Mouse (Mus musculus) ovary, adult 2 months (tissue): ENCODE results near the gene Gm5901. TPM values are rescaled to one million over a fixed set of nuclear protein-coding genes. Genes with fewer than 3 reads are reported as not detected.

Source experiments
- polyA plus RNA-seq: library from polyadenylated mRNA; depleted of rRNA; stranded (reverse); fragments of >200 nt; gene quantifications from 2 replicates; pipeline ENCODE4 v1.2.3, GENCODE M21; 2012; rRNA removed

The Gm5901 gene
- polyA plus RNA-seq: not detected in 2 replicates

DNA sequence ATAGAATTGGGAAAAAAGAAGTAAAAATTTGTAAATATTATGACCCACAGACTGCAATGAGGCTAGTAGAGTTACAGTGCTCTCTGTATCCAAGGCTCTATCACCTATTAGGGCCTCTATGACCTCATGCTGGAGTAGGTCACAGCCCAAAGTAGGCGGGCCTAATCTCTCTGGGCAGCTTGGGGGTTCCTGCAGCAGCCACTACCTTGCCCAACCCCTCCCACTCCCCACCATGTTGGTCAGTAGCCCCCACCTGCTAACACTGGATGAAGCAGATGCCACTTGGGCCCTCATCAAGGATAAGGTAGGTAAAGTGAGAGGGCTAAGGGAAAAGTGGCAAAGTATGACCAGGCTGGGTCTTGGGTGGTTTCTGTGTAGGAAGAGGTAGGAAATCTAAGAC lies at the start of gene Gm5901:
Gm5901 (plus strand) TSS at position 173 of the 400 bp plus-strand sequence.

DNA sequence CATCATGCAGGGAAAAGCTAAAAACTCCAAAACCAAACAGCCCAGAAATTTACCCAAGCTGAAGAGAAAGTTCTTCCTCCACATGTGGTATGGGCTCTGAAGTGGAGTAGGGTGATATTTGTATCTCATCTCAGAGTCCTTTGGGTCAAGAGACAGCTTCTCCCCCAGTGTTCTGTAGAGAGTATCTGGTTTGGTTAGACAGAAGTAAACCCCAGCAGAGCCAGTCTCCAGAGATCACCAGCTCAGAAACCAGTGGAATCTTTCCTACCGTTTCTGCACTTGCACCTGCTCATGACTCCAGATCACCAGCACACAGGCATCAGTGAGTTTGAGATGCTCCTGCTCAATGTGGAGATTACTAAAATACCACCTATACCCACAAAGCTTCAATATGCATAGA lies 40.8 kb upstream of the Gm5901 start, which contains the start of gene Olfr690:
Olfr690 (minus strand) TSS at position 101 of the 400 bp plus-strand sequence.

DNA sequence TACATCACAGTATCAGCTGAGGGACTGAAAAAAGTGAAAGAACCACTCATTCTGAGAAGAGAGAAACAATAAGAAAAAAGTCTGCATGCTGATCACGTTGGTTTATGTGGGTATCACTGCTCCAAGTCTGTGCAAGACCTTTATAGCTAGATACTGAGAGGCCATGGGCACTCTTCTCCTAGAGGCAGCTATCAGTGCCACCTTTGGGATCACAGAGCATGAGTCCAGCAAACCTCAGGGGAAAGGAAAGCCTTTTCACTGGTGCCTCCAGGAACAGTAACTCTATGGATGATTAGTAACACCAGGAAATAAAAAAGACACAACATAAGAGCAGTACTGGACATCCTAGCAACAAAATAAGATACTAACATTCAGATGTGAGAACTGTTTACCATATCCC lies 32.7 kb upstream of the Gm5901 start, which contains the start of gene Olfr691:
Olfr691 (minus strand) TSS at position 101 of the 400 bp plus-strand sequence.

DNA sequence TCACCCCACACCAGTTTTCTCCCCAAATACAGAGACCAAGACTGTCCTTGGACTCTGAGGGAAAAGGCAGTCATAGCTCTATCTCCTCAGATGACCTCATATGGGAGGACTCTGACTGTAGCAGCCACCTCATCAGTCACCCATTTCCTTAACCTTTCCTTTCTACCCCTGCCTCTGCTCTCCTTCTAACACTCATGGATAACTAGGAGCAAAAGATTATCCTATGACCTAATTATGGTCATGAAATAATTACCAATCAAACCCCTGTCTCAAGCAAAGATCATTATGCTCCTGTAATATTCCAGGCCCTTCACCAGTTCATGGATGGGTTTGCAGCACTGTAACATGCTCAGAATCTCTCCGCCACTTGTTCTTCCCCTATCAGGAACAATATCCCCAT lies 6.9 kb upstream of the Gm5901 start, which contains the start of gene Olfr692:
Olfr692 (plus strand) TSS at position 301 of the 400 bp plus-strand sequence.

DNA sequence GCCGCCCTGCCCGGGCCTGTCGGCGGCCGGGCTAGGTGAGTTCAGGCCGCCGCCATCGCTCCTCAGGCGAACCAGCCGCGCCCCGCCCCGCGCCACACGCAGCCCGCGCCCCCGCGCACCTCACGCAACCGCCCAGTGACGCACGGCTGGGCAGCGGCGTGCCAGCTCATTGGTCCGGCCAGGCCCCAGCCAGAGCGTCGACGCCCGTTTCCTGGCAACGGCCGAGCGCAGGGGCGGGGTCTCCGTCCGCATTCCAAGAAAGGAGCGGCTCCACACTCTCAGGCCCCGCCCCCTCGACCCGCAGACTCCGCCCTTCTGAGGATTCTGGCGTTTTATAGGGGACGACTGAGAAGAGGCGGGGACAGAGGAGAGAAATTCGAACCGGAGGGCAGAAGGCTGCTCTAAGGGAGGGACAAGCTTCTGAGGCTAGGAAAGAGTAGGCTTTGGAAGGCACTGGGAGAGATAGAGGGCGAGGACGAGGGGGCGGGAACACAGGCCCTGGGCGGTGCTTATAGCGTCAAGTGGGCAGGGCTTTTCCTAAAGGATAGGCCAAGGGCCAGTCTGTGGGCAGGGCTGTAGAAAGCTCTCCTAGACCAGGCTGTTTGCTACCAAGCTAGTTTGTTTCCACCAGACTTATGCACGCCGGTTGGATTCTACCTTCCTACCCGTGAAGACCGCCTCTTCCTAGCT lies 25.2 kb downstream of the Gm5901 start, which contains the start of gene Fam160a2:
Fam160a2 (minus strand) TSS at position 120 of the 690 bp plus-strand sequence.

DNA sequence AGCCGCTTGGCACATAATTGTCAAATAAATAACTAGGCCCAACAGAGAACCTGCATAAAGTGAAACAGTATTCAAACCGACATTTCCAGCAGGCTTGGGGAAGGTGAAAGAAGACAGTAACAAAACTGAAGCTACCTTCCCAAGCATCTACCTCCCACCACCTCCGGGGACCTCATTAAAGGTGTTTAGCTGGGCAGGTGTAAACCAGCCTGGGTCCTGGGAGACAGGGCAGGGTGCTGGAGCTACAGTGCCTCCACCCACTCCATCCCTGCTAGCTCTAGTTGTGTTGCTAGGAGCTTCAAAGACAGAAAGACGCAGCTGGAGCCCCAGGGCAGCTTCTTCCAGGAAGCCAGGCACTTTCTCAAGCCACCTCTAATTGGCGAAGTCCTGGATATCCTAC lies 29.4 kb downstream of the Gm5901 start, which contains the start of gene Cnga4:
Cnga4 (plus strand) TSS at position 301 of the 400 bp plus-strand sequence.

DNA sequence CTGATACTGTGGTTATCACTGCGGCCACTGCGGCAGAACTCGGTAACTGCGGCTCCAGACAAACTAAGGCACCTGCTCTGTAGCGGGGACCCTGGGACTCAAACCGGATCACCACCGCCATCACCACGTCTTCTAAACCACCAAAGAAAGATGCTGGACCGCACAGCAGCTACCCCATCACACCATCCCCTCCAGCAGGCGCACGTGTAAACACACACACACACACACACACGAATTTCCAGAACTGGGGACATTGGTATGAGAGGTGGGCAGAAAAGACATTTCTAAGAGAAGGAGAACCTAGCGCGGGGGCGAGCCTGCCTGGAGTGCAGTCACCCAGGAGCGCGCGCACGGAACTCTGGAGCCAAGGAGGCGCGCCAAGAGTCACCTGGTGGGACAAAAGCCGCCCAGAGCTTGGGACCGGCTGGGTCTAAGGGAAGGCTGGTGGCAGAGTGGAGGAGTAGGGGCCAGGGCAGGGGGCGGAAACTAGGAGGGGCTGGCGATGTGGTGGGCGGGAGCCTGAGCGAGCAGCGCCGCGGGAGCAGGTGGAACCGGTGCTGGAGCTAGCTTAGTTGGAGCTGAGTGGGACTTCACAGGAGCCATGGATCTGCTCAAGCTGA lies 50.7 kb downstream of the Gm5901 start, which contains the start of gene Cckbr:
Cckbr (plus strand) TSS at position 308 of the 620 bp plus-strand sequence.

Other genes starting within 250 kb of the Gm5901 start
- not detected in 2 replicates for gene Olfr683, start 228.0 kb upstream of the Gm5901 start, polyA plus RNA-seq
- gene Olfr684, start 211.4 kb upstream of the Gm5901 start, polyA plus RNA-seq: not detected in 2 replicates
- gene Olfr685, start 189.0 kb upstream of the Gm5901 start, polyA plus RNA-seq: not detected in 2 replicates
- not detected in 2 replicates for gene Olfr686, start 167.6 kb upstream of the Gm5901 start, polyA plus RNA-seq
- gene Olfr688, start 86.9 kb upstream of the Gm5901 start, polyA plus RNA-seq: not detected in 2 replicates
- gene Olfr689, start 63.9 kb upstream of the Gm5901 start, polyA plus RNA-seq: not detected in 2 replicates
- not detected in 2 replicates for gene Olfr690, start 40.9 kb upstream of the Gm5901 start, polyA plus RNA-seq
- gene Olfr691, start 32.8 kb upstream of the Gm5901 start, polyA plus RNA-seq: not detected in 2 replicates
- gene Olfr692, start 6.8 kb upstream of the Gm5901 start, polyA plus RNA-seq: not detected in 2 replicates
- gene Fam160a2, start 25.0 kb downstream of the Gm5901 start, polyA plus RNA-seq: 74.6 and 74.9 TPM in 2 replicates
- 0.41 and 0.43 TPM in 2 replicates for gene Cnga4, start 29.5 kb downstream of the Gm5901 start, polyA plus RNA-seq
- 1.8 and 1.9 TPM in 2 replicates for gene Cckbr, start 50.7 kb downstream of the Gm5901 start, polyA plus RNA-seq
- gene Cavin3, start 107.3 kb downstream of the Gm5901 start, polyA plus RNA-seq: 255 and 453 TPM in 2 replicates
- gene Smpd1, start 179.3 kb downstream of the Gm5901 start, polyA plus RNA-seq: 46.2 and 47.8 TPM in 2 replicates
- 67.2 and 74.9 TPM in 2 replicates for gene Apbb1, start 206.6 kb downstream of the Gm5901 start, polyA plus RNA-seq
- gene Hpx, start 225.1 kb downstream of the Gm5901 start, polyA plus RNA-seq: 1.8 and 5.5 TPM in 2 replicates